Mouse (Mus musculus): ENCODE data around the gene Ap3b1.
"Not testable (repeated sequence)": the region's sequence is repeated elsewhere in the genome, so short reads cannot be mapped to it uniquely, and the experiment has no call there.

The Ap3b1 gene

DNA sequence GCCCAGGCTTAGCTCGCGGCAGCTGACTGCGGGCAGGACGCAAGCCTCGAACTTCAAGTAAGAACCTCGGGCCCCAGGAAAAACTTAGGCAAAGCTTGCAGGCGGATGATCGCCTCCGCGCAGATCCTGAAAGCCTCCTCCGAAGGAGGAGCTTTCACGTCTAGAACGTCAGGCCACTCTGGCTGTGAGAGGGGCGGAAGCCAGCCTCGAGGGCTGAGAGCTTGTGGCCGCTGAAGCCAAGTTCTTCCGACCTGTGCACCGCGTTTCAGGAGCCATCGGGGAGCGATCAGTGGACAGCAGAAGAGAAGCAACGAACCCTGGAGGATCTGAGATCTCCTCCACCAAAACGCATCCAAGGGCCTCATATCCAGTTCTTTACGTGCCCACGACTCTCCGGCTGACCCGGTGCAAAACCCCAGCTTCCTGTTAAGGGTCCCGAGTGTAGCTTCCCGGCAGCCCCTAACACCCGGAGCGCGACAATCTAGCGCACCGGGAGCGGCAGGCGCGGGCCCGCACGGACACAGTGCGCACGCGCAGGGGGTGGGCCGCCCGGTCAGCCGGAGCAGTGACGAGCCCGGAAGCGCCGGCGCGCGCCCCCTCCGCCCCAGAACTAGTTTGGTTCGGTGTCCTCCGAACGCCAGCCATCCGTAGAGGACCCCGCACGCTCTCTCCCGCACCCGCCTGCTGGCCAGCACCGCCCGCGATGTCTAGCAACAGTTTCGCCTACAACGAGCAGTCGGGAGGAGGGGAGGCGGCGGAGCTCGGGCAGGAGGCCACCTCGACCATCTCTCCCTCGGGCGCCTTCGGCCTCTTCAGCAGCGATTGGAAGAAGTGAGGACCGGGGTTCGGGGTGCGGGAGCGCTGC is at the start of gene Ap3b1:
Gene Ap3b1, plus strand, starts transcription at position 560 of the 865 bp plus-strand sequence.
- in situ Hi-C loops (cut with MboI) = no loop called here

DNA sequence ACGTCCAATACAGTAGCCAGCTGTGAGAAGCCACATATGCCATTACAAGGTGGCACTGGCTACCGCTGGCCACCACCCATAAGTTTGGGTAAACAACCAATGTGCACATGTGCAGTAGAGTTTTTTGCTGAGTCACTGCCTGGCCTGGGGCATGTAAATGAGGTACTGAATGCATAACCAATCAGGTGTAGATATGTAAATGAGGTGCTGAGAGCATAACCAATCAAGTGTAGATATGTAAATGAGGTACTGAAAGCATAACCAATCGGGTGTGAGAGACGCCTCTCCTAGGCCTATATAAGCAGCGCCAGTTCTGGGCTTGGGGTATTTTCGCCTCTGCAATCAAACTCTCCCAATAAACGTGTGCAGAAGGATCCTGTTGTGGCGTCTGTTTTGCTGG is 45.9 kb upstream of the Ap3b1 start:
- in situ Hi-C loops (cut with MboI) = not testable (repeated sequence)

GRCm38 (mm10) chr13:94316975-94317511 is 41.7 kb upstream of the Ap3b1 start:
- in situ Hi-C loops (cut with MboI) = no loop called here

DNA sequence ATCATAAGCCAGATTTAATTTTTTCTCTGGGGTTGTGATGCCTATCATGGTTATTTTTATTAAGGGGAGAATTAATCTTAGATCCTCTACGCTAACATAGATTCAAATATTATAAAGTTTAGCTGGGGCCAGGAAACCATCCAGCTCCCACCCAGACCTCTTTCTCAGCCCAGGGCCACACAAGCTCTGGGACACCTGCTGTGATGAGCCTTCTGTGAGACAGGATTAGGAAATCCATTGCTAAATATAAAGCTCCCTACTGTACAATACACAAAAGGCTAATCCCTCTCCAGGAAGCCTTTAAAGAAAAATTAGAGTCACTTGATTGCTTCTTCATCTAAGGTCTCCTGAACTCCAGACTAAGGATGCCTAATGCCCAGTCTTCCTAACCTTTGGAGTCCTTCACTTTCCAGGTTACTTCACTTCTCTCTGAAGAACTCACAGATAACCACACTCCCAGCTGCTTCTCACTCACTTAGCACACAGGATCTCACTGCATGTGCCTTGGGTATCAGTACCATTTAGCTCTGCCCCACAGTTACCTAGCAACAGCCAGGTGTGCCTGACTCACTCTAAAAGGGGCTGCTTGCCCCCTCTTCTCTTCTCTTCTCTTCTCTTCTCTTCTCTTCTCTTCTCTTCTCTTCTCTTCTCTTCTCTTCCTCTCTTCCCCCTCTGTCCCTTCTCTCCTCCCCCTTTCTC is 37.5 kb upstream of the Ap3b1 start:
- in situ Hi-C loops (cut with MboI) = no loop called here

- in situ Hi-C loops (cut with MboI) = no loop called here
Measured at GRCm38 (mm10) chr13:94322475-94322874, 36.3 kb upstream of the Ap3b1 start.

- in situ Hi-C loops (cut with MboI) = no loop called here
Measured at GRCm38 (mm10) chr13:94328063-94328462, 30.7 kb upstream of the Ap3b1 start.

GRCm38 (mm10) chr13:94329005-94329404 is 29.8 kb upstream of the Ap3b1 start:
- in situ Hi-C loops (cut with MboI) = not testable (repeated sequence)

- in situ Hi-C loops (cut with MboI) = no loop called here
Measured at GRCm38 (mm10) chr13:94330392-94330979, 28.3 kb upstream of the Ap3b1 start.

GRCm38 (mm10) chr13:94338357-94338756 is 20.4 kb upstream of the Ap3b1 start:
- in situ Hi-C loops (cut with MboI) = no loop called here

- in situ Hi-C loops (cut with MboI) = no loop called here
Measured at GRCm38 (mm10) chr13:94343192-94343591, 15.6 kb upstream of the Ap3b1 start.

GRCm38 (mm10) chr13:94344600-94344999 is 14.2 kb upstream of the Ap3b1 start:
- in situ Hi-C loops (cut with MboI) = not testable (repeated sequence)

DNA sequence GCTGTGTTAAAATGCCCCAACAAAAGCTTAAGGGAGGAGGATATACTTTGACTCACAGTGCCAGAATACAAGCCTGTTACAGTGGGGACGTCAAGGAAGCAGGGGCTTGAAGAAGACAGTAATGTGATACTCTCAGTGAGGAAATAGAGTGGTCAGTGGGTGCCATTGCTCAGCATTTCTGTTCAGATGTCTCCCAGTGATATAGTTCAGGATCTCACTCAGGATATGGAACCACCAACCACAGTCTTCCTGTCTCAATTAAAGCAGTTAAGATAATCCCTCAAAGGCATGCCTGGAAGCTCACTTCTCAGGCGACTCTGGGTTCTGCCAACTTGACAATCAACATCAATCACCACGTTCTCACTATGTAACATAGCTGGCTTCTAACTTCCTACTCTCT is 4.2 kb upstream of the Ap3b1 start:
- in situ Hi-C loops (cut with MboI) = no loop called here

GRCm38 (mm10) chr13:94358101-94358400 is 709 bp upstream of the Ap3b1 start:
- in situ Hi-C loops (cut with MboI) = no loop called here

GRCm38 (mm10) chr13:94359282-94359920 is 641 bp downstream of the Ap3b1 start:
- in situ Hi-C loops (cut with MboI) = no loop called here

DNA sequence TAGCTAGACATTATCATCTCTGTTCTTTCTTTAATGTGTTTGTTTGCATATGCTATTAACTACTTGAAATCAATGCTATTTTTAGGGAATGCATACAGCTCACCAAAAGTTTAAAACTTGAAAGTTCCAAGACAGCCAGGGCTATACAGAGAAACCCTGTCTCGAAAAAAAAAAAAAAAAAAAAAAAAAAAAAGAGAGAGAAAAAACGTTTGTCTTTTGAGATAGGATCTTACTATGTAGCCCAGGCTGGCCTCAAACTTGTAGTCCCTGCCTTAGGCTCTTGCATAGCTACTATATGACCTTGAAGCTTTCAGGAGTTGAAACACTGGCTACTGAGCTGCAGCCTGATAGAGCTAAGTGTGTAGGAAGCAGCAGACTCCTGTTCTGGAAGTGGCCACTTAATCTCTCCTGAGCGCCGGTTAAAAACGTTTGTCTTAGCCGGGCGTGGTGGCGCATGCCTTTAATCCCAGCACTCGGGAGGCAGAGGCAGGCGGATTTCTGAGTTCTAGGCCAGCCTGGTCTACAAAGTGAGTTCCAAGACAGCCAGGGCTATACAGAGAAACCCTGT is 2.3 kb downstream of the Ap3b1 start:
- in situ Hi-C loops (cut with MboI) = not testable (repeated sequence)

DNA sequence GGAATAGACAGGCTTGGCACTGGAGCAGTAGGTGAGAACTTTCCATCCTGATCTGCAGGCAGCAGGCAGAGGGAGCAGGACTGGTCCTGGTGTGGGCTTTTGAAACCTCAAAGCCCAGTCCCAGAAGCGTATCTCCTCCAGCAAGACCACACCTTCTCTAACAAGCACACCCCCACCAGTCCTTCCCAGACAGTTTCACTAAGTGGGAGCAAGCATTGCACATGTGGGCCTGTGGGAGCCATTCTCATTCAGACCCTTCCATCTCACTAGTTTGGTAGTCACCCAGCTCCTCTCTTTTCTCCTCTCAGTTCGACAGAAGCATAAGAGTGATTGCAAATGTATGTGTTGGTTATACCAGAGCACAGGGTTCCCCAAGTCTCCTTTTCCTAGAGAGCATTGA is 5.6 kb downstream of the Ap3b1 start:
- in situ Hi-C loops (cut with MboI) = no loop called here

- in situ Hi-C loops (cut with MboI) = no loop called here
Measured at GRCm38 (mm10) chr13:94365108-94365907, 6.5 kb downstream of the Ap3b1 start.

- in situ Hi-C loops (cut with MboI) = no loop called here
Measured at GRCm38 (mm10) chr13:94367869-94368268, 9.1 kb downstream of the Ap3b1 start.

DNA sequence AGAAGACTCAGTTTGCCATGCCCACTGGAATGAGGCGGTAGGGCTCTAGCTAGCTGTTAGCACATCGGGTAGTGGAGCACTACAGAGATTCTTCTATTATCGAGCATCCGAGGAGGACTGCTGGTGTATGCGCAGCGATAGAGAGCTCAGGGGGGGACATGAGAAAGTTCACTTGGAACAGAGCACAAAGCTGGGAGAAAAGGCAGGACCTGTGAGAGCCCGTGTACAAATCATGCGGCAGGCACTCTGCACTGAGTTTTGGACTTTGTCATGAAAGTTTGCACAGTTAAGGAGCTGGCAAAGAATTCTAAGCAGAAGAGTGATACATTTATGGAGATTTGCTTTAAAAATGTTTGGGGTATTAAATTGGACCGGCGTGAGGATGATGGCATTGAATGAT is 11.8 kb downstream of the Ap3b1 start:
- in situ Hi-C loops (cut with MboI) = no loop called here

- in situ Hi-C loops (cut with MboI) = no loop called here
Measured at GRCm38 (mm10) chr13:94372066-94372465, 13.3 kb downstream of the Ap3b1 start.

- in situ Hi-C loops (cut with MboI) = no loop called here
Measured at GRCm38 (mm10) chr13:94374131-94374530, 15.4 kb downstream of the Ap3b1 start.

Data from mature B cell (primary cell).